Mouse (Mus musculus) mouse trophoblast stem cell (cell line): Measurements from ENCODE around the gene Hmga1.

Experiments used
- in situ Hi-C, 2 experiments: fragments of 300-500 bp; cut with MseI, MboI; formaldehyde crosslinking; loops; 2 replicates in 1 of 2; 3 replicates in 1 of 2; pipeline ENCODE4 v1.15.1; 2025

Hmga1 gene

DNA sequence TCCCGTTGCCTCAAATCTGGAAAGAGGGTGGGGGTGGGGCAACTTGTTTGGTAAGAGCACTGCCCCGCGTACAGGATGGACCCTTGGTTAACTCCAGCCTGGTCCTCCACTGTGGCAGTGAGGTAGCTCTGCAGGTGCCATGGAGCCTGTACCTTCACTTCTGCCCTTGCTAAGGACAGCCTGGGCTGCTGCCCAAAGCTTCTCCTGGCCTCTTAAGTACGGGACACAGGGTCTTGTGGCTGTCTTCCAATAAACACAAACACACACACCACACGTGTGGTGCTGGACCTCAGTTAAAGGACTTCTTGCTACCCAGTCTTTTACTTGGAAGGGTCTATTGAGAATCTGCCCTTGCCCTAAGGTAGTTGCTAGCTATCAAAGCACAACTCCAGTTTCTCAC, 2.5 kb downstream of the Hmga1 start:
- in situ Hi-C loops = no loop called here

- in situ Hi-C loops = no loop called here
Observed at GRCm38 (mm10) chr17:27559596-27559995, 3.3 kb downstream of the Hmga1 start.

GRCm38 (mm10) chr17:27560926-27561480, 4.7 kb downstream of the Hmga1 start:
- in situ Hi-C loops = no loop called here

DNA sequence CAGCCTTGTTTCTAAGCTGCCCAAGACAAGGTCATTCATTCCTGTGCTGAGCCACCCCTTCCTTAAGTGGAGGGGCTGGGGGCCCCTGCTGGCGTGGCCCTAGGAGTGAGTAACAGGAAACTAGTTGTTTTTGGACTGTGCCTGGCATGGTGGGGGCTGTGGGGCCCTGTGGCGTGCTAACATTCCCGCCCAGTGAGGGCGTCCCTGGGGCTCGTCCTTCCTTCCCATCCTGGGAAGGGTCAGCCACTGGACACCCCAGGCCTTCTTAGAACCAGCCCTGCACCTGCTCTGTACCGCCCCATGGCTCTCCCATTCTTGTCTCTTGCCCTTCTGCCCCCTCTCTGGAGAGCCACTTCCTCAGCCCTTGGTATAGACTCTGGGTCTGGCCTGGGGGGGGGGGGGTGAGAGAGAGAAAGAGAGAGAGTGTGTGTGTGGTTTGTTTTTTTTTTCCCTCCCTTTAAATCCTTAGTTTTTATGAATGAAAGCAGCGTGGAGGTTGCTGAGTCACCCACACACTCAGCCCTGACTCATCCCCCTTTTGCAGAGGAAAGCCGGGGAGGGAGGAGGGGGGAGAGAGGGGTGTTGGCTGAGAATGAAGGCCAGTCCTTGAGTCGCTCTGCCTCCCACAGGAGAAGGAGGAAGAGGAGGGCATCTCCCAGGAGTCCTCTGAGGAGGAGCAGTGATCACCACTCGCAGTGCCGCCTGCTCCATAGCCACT, 5.7 kb downstream of the Hmga1 start:
- in situ Hi-C loops = no loop called here

DNA sequence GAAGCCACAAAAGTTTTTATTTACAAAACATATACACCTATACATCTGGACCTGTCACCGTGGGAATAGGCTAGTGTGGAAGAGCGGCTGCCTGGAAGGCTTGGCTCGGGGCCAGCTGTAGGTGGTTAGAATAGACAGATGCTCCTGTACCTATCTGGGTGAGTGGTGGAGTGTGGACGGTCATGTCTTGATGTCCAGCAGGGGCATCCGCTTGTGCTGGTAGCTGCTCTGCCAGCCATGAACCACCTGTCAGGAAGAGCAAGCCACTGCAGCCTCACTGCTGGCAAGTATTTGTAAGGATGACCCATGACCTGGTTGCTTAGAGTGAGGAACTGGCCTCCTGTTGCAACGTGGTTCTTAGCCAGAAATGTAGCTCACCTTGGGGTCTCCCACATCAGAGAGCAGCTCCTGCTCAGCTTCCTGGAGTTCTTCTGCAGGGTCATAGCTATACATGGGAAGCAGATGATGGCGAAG, 7.5 kb downstream of the Hmga1 start:
- in situ Hi-C loops = no loop called here

DNA sequence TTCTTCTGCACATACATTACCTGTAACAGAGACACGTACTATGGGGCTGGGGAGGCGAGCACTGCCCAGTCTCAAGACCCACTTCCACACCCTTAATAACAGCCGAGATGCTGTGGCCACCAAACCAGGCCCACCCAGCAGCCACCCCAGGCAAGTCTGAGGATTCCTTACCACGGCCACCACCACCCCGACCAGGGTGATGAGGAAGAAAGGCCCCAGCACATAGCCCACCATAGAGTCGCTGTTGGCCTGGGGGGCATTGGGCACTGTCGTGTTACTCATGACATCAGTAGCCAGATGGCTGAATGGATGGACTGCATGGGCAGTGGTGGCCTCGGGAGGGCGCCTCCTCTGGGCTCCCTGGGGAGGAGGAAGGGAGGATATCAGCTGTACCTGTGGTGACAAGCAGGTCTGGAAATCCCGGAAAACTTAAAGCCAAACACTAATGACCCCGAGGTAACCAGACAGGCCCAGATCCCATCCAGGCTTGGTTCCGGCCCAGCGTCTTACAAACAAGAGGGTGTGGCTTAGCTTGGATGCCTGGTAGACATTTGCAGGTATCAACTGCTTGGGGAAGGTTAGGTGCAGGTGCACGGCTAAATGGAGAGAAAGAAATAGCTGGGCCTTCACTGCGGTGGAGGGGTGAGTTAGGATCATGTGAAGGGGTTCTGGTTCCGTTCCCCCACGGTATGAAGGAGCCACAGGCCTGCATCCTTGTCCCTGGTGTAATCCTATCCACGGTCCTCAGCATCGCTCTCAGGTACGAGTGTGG, 8.3 kb downstream of the Hmga1 start:
- in situ Hi-C loops = no loop called here

GRCm38 (mm10) chr17:27565163-27565941, 9.1 kb downstream of the Hmga1 start, which contains the start of gene AI413582:
TSS of gene AI413582 (minus strand) at chr17:27565756.
- in situ Hi-C loops = no loop called here

DNA sequence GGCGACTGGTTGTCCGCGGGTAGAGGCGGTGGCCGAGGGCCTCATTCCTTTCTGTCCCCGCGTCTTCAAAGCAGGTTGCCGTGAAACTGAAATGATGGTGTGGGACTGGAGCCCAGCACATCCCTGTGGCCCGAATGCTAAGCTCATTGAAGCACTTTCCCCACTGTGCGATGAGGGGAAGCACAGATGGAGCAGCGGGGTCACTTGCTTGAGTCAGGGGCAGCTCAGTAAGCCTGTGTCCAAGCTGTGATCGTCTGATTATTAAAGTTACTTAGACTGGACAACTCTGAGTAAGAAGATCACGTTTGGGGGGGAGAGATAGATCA, 9.6 kb downstream of the Hmga1 start:
- in situ Hi-C loops = no loop called here

- in situ Hi-C loops = no loop called here
Observed at GRCm38 (mm10) chr17:27568228-27568627, 11.9 kb downstream of the Hmga1 start.

- in situ Hi-C loops = no loop called here
Observed at GRCm38 (mm10) chr17:27571315-27571714, 15.0 kb downstream of the Hmga1 start.

- in situ Hi-C loops = no loop called here
Observed at GRCm38 (mm10) chr17:27573772-27574320, 17.5 kb downstream of the Hmga1 start.

GRCm38 (mm10) chr17:27574470-27575115, 18.3 kb downstream of the Hmga1 start:
- in situ Hi-C loops = no loop called here

DNA sequence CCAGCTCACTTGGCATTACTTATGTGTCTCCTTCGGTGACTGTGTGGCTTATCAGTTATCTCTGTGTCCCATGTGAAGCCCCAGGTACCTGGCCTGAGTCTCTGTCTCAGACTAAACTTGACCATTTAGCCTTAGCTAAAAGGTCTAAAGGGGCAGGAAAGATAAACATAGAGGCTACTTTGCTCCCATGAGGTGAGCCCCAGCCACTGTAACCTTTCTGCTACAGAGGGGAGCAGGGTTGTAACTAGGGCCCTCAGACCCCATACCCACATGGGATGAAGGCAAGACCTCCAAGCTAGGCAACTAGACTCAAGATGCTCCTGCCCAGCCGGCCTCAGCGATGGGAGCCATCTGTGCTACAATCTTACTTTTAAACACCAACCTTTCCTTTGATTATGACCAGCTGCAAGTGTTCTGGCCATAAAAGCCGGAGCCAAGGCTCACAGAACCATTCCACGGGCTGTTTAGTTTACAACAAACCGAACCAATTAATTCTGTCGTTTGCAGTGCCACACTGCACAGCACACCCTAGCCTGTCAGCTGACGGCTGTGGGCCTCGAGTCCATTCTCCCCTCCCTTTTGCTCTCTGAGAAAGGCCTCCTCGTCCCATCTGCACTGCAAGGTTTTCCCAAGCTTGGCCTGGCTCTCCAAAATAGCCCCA, 18.9 kb downstream of the Hmga1 start:
- in situ Hi-C loops = no loop called here

GRCm38 (mm10) chr17:27576056-27576455, 19.8 kb downstream of the Hmga1 start:
- in situ Hi-C loops = no loop called here

- in situ Hi-C loops = no loop called here
Observed at GRCm38 (mm10) chr17:27577468-27577867, 21.2 kb downstream of the Hmga1 start.

DNA sequence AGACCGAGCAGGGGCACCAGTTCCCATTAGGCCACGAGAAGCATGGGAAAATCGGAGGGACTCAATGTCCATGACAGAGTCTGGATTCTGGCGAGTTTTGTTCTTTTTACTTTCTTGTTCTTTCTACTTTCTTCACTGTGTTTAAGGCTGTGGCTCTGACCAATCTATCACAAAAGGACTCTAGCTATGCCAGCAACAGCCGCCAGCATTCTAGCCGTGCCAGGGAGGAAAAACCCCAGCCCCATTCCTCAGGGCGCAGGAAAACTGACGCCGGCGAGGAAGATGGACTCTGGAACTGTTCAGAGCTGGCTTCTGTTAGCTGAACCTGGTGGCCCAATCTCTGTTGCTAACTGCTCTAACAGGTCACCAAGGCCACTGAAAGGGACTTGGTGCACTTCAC, 22.2 kb downstream of the Hmga1 start:
- in situ Hi-C loops = no loop called here

- in situ Hi-C loops = no loop called here
Observed at GRCm38 (mm10) chr17:27579816-27580215, 23.5 kb downstream of the Hmga1 start.

DNA sequence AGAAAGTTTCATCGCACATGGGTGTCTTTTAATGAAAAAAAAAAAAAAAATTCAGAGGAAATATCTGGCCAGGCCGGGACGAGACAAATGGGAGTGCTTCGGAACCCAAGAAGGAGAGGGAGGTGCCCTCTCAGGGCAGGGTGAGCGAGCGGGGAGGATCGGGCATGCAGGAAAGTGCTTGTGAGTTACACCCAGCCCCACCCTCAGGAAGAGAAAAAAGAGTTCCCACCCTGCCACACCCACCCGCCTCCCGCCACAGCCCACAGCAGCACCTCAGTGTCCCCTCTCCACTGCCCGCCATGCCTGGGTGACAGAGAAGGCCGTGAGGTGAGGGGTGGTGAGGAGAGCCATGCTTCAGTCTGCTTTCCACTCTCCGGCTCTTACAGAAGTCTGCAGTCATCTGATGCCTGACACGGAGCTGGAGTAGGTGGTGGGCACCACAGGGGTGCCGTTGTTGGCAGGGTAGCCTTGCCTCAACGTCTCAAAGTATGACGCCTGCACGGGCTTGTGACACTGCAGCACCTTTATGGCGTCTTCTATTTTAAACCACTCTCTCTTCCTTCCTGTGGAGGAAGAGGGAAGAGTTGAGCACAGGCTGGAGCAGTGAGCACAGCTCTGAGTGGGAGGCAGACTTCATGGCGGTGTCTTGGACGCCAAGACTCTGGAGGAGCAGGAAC, 24.2 kb downstream of the Hmga1 start:
- in situ Hi-C loops = no loop called here

DNA sequence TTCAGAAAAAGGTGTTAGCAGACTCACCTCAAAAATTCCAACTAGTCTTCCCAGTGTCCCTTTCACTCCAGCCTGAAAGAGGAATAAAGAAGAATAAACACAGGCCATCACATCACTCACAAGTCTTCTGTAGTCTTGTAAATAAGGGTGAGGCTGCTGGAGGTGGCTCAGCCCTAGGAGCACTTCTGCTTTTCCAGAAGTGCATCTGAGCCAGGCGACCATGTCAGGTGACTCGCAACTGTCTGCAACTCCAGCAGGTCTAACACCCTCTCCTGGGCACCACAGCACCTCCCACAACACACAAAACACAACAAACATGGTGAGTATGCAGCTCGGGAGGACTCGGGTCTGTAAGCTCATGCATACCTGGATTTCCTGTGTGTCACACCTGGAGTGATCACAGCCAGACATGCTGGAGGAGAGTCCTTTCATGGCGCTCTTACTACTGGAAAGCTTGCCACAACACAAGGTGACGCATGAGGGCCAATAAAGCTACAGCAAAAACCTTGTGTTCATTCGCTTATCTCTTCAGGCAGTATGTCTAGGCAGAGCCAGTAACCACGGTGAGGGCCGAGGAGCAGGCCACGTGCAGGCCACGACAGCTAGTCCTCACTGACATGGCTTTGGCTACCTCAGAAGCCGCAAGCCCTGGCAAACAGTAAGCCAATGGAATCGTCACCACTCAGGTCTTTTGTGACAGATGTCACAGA, 27.0 kb downstream of the Hmga1 start:
- in situ Hi-C loops = no loop called here
